Mouse (Mus musculus) adrenal gland, adult 2 months (tissue): ENCODE data around the gene Bche. TPM values are rescaled to one million over a fixed set of nuclear protein-coding genes. Genes with fewer than 3 reads are reported as not detected.
A peak's percentile ranks its signal among the peaks of the same experiment; 100 is the strongest.

Experiments
- DNase-seq: peaks from one replicate; pipeline ENCODE4 v3.0.0; 2021
- long read RNA-seq: library from polyadenylated mRNA; stranded (forward); transcript quantifications from one replicate; pipeline ENCODE4 v2.0.0, GENCODE M21; 2021
- polyA plus RNA-seq: library from polyadenylated mRNA; depleted of rRNA; stranded (reverse); fragments of >200 nt; gene quantifications from 2 replicates; pipeline ENCODE4 v1.2.3, GENCODE M21; 2012; rRNA removed
- total RNA-seq, 2 experiments: library from RNA; stranded (reverse); gene quantifications; 2 replicates each; pipeline ENCODE4 v1.2.3; 2021

Bche gene
- total RNA-seq = 1 to 10 TPM; 5.9 to 7.0 TPM
- 0.57 and 0.73 TPM in 2 replicates for polyA plus RNA-seq
- long read RNA-seq, full-length matches to known transcripts = 1 of 1 reads
- long read RNA-seq, partial matches to known transcripts = 0 of 1 reads
- long read RNA-seq, other reads (novel, unspliced or antisense) = 0 of 1 reads

- DNase-seq = no peak
These were observed at the start of gene Bche for GRCm38 (mm10) chr3:73708410-73708714. Gene Bche, minus strand, starts transcription at chr3:73708415.

- DNase-seq = no peak
These were observed 33.8 kb upstream of the Bche start for GRCm38 (mm10) chr3:73741998-73742397.

- DNase-seq = no peak
These were observed 23.5 kb upstream of the Bche start for GRCm38 (mm10) chr3:73731677-73732076.

GRCm38 (mm10) chr3:73729511-73729910 lies 21.3 kb upstream of the Bche start:
- DNase-seq = no peak

GRCm38 (mm10) chr3:73725711-73726110 lies 17.5 kb upstream of the Bche start:
- DNase-seq = no peak

GRCm38 (mm10) chr3:73724869-73725268 lies 16.7 kb upstream of the Bche start:
- no peak for DNase-seq

GRCm38 (mm10) chr3:73717610-73718284 lies 9.5 kb upstream of the Bche start:
- DNase-seq = no peak

GRCm38 (mm10) chr3:73709871-73710270 lies 1.7 kb upstream of the Bche start:
- DNase-seq = peak; percentile 34

GRCm38 (mm10) chr3:73707461-73708409 lies 480 bp downstream of the Bche start:
- DNase-seq = peak; percentile 64

GRCm38 (mm10) chr3:73706544-73706943 lies 1.7 kb downstream of the Bche start:
- DNase-seq = no peak

- no peak for DNase-seq
These were observed 9.3 kb downstream of the Bche start for GRCm38 (mm10) chr3:73698889-73699288.

- no peak for DNase-seq
These were observed 34.9 kb downstream of the Bche start for GRCm38 (mm10) chr3:73673333-73673732.

GRCm38 (mm10) chr3:73668172-73668571 lies 40.0 kb downstream of the Bche start:
- DNase-seq = no peak

GRCm38 (mm10) chr3:73667245-73668131 lies 40.7 kb downstream of the Bche start:
- no peak for DNase-seq

GRCm38 (mm10) chr3:73650281-73650680 lies 57.9 kb downstream of the Bche start:
- no peak for DNase-seq

GRCm38 (mm10) chr3:73647064-73647463 lies 61.2 kb downstream of the Bche start:
- no peak for DNase-seq

GRCm38 (mm10) chr3:73611421-73611820 lies 96.8 kb downstream of the Bche start:
- no peak for DNase-seq

- no peak for DNase-seq
These were observed 116.3 kb downstream of the Bche start for GRCm38 (mm10) chr3:73591757-73592533.
